8 mouse cellular contexts compared by ENCODE assay signal in the genomic region with DNA sequence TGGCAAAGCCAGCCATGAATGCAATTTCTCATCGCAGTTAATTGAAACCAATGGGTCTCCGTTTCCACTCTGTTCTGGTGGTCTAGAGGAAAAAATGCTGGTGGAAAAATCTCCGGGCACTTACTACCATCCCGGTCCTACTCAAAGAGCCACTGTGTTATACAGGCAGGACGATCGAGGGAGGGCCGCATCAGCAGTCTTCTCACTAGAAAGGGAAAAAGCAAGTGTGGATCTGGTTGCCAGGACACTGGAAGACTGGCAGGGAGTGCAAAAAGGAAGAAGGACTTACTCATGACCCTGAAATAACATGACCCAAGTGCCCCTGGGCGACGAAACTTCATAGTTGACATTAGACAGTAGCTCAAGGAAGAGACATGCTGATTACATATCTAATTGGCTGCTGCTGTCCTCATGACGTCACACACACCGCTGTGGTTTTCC.
A peak's percentile ranks its signal among the peaks of the same experiment; 100 is the strongest.
DNase-seq lines count a peak whose midpoint lies in the region; TF ChIP-seq lines count a peak whose summit lies in the region.

No protein-coding gene starts in this region.

- peaks cover 2% of the 10 kb centered on the region for H3K4me1 ChIP-seq in embryonic fibroblast, embryonic 13.5 days (ENCODE audit: control insufficient read depth, insufficient read depth, low read length)

- no peak for TF ChIP-seq POLR2A in embryonic fibroblast, embryonic 13.5 days (IDR thresholded peaks at IDR 0.05; ENCODE audit: low read depth, low read length)

- intact Hi-C loops in left cerebral cortex, postnatal 10 days (cut with DNase I) = no loop called here

- H3K27ac ChIP-seq in embryonic fibroblast, embryonic 13.5 days (ENCODE audit: insufficient read depth, low read length) = peak overlapping the region; percentile 63

- H3K4me3 ChIP-seq in embryonic fibroblast, embryonic 13.5 days (ENCODE audit: insufficient read depth, low read length) = no peak overlapping the region

- peak; percentile 30 for DNase-seq in kidney, adult 11 months
- DNase-seq in kidney, adult 18-20 months = no peak
- DNase-seq in kidney, adult 9 months = peak; percentile 33
- peak; percentile 58 for DNase-seq in lung, postnatal 10 days
- DNase-seq in left cerebral cortex, postnatal 10 days (ENCODE audit: extremely low spot score in 1 of 2, low spot score in 2 of 2) = no peak
- no peak for DNase-seq in frontal cortex, postnatal 10 days (ENCODE audit: low spot score in 2 of 2)
- DNase-seq in left cerebral cortex, adult 9 months (ENCODE audit: low spot score in 2 of 2) = no peak

- TF ChIP-seq CTCF in embryonic fibroblast, embryonic 13.5 days (IDR thresholded peaks at IDR 0.05; ENCODE audit: borderline replicate concordance, insufficient read depth, low read length) = no peak

Comparison
In these comparisons a context has a peak if more than half of its experiments do, and no peak if none do; other contexts are left out.
1. DNase-seq: peak in kidney, adult 11 months (single experiment), kidney, adult 9 months (single experiment) and lung, postnatal 10 days (single experiment); none in kidney, adult 18-20 months (single experiment), left cerebral cortex, postnatal 10 days (0 of 2), frontal cortex, postnatal 10 days (0 of 2) and left cerebral cortex, adult 9 months (0 of 2).